Mouse (Mus musculus): ENCODE measurements around the gene Tnfrsf13b.
"Not testable (repeated sequence)": the region's sequence is repeated elsewhere in the genome, so short reads cannot be mapped to it uniquely, and the experiment has no call there.

Gene Tnfrsf13b

DNA sequence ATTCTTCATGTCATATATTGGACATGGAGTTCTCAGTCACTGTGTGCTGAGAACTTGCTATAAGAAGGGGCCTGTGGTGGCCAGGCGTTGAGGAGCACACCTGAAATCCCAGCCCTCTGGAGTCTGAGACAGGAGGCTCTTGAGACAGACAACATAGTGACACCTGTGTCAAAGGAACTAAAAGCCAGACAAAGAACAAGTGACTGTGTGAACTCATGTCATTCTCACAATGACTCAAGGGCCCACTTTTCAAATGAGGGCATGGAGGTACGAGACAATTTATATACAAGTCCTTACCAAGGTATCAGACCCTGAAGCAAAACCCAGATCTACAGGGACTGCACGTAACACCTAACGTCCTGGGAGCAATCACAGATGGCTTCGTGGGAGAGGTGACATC, 585 bp upstream of the Tnfrsf13b start:
- in situ Hi-C loops (cut with MboI, MseI) = no loop called here

DNA sequence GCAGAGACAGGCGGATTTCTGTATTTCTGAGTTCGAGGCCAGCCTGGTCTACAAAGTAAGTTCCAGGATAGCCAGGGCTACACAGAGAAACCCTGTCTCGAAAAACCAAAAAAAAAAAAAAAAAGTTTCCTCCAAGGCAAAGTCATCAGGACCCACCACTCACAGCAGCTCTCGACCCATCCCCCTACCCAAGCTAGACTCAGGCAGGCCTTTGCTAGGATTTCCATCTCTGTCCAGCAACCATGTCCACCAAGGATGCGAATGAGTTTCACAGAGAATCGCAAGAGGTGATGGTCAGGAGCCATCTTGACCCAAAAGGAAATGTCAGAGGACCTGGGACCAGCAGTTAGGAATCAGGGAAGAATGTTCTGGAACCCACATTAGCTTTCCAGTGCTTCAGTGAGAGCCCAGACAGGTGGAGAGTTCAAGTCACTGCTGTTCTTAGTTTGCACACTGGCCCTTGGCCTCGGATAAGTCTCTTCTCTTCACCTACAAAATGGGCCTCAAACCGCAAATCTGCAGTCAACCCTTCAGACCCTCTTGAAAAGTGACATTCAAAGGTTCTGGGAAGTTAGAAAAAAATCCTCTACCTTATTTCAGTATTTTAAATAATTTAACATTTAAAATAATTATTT, 983 bp downstream of the Tnfrsf13b start:
- in situ Hi-C loops (cut with MboI, MseI) = no loop called here

DNA sequence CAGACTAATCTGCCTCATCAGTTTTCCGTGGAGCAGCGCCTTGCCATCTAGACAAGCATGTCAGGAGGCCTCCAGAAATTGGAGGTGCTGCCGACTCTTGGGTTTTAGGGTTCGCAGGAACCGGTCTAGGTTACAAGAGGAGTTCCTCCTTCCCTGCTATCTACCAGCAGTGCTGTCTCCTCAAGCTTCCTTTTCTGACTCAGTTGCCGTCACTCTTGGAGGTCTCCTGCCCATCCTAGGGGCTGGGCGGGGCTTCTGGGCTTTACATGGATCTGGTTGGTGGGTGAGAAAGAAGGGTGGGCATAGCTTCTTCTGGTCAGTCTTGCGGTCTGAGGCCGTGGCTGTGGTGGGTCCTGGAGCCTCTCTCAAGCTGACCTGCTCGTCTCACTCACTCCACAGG, 2.8 kb downstream of the Tnfrsf13b start:
- in situ Hi-C loops (cut with MboI, MseI) = no loop called here

DNA sequence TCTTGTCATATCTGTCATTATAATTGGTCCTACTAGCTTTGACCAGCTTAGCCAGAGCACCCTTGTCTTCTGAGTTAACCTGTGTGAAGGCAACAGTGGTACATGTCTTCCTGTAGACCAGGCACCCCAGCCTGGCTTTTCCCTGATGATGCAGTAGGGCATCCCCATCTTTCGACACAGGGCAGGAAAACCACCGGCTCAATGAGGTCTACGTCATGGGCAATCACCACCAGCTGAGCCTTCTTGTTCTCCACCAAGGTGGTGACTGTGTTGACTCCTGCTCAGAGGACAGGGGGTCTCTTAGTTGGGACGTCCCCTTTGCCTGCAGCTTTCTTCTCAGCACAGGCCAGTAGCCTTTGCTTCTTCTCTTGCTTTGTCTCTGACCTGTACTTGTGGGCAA, 4.1 kb downstream of the Tnfrsf13b start:
- in situ Hi-C loops (cut with MboI, MseI) = not testable (repeated sequence)

DNA sequence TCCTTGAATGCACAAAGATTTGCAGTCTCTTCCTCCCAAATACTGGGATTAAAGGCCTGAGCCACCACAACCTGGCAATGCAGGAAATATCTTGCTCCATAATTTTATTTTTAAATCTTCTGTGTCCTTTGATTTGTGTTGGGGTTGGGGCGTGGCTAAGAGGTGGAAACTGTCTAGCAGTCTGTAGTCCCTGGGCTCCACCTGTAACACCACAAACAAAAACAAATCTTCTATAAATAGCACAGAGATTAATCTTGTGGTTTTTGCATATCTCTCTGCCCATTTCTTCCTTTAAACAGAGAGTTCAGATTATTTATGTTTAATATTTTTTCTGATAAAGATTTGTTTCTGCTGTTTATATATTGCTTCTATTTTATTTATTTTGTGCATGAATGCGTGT, 6.4 kb downstream of the Tnfrsf13b start:
- in situ Hi-C loops (cut with MboI, MseI) = no loop called here

DNA sequence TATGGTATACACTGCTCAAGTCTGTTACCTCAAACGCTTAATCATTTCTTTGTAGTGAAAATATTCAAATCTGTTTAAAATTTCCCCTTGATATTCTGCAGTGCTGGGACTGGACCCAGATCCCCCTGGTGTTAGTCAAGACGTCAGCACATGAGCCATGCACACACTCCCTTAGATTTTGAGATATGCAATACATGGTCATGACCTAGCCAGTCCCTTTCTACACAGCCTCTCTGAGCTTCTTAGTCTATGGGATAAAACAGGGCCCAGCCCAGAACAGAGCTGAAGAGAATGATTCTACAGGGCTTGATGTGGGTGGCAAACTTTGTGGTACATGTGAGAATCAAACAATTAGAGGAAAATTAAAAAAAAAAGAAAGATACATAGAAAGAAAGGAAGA, 15.1 kb downstream of the Tnfrsf13b start:
- in situ Hi-C loops (cut with MboI, MseI) = no loop called here

DNA sequence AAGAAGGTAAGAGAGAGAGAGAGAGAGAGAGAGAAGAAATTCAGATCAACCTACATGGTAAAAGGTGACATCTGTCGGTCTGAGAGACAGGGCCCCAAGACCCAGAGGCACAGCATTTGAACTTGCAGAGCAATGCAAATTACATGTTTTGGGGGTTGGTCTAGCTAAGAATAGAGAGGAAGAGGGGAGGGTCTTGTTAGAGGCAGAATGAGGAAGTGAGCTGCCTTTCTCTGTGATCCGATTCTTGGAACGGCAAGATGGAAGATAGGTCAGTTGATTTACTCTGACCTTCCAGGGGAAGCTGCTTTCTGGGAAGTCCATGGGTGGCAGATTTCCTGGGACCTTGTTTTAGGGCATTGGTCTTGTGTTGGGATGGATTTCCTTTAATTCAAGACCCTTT, 15.7 kb downstream of the Tnfrsf13b start:
- in situ Hi-C loops (cut with MboI, MseI) = no loop called here

DNA sequence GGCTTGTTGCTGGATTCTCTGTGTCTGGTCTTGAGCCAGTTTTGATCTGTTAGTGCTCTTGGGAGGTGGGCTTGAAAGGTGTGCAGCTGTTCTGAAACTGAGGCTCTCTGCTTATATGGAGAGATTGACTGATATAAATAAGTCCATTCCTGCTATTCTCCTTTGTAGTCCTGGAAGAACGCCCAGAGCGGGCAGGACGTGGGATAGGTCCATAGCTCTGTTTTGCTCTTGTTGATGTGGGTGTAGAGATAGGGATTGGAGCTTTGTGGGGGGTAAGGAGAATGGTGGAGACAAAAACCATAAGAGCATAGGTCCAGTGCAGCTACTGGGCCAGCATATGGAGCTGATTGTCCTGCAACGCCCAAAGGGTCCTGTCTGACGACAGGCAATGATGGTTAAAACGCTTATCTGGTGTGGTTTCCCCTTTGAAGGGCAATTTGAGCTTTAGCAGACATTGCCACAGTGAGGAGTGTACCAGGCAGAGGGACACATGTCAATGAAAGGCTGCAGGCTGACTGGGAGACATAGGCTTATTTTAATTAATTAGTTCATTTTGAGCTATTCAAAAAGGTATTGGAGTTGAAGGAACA, 16.5 kb downstream of the Tnfrsf13b start:
- in situ Hi-C loops (cut with MboI, MseI) = no loop called here

DNA sequence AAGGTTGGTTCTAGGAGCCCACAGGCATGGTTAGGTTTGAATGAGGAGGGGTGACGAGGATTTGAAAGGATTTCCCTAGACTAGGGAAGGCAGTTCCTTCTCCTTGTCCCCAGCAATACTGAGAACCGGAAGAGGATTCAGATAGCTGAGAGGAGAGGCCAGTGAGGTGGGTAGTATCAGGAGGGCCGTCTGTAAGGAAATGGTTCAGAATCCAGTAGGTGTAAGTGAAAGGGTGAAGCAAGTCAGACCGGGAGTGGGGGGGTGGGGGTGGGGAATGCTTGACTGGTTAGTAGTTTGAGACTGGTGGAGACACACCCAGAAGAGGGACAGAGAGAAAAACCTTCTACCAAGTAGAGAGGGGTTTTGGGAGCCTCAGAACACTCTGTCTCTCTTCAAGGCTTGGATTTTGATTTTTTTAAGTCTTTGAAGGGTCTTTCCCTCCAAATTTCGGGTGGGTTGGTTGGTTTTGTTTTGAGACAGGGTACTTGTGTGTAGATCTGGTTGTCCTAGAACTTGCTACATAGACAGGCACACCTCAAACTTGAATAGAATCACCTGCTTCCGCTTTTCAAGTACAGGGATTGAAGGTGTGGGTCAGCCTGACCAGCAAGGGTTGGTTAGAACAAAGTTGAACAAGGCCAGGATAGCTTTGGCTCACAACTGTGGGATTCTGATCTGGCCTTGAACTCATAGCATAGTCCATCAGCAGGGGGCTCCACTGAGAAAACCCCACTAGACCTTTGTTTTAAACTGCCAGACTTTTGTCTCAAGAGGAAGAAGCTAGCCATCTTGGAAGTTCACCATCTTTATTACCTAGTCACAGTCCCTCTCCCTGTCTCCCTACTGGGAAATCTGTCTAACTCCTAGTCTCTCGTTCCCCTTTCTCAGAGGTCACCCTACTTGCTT, 17.3 kb downstream of the Tnfrsf13b start:
- in situ Hi-C loops (cut with MboI, MseI) = no loop called here

DNA sequence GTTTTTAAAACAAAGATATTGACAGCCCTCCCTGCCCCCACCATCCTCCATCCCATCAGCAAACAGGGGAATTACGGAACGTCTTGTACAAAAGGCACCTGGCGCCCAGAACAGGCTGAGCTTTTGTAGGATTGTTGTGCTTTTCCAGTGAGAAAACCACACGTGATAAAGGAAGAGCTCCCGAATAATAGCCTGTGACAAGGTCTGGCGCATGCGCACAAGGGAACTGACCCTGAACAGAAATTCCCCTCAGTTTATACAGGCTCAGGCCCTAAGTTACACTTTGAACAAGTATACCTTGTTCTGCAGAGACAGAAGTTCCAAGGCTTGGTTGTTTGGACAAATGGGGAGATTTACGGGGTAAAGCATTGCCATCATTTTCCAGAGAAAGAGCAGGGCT, 19.0 kb downstream of the Tnfrsf13b start:
- in situ Hi-C loops (cut with MboI, MseI) = no loop called here

DNA sequence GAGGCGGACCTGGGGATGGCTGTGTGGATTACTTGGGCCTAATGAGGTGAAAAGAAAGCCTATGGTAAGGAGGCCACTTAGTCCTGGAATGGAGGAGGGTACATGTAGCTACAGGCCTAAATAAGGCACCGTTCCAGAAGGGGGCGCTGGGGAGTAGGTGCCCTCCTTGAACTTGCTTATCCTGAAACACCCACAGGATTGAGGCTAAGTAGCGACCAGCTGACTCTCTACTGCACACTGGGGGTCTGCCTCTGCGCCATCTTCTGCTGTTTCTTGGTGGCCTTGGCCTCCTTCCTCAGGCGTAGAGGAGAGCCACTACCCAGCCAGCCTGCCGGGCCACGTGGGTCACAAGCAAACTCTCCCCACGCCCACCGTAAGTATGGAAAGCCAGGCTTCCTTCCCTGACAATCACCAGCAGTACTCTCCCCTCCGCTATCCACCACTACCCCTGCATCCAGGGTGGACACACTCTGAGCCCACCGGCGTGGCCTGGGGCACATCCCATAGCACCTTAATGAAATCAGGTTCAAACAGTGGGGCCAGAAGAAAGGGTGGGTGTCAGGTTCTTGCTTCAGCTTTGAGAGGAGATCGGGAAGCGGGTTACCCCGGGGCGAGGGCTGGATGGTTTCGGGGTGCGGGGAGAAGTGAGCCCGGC, 20.2 kb downstream of the Tnfrsf13b start:
- in situ Hi-C loops (cut with MboI, MseI) = no loop called here

DNA sequence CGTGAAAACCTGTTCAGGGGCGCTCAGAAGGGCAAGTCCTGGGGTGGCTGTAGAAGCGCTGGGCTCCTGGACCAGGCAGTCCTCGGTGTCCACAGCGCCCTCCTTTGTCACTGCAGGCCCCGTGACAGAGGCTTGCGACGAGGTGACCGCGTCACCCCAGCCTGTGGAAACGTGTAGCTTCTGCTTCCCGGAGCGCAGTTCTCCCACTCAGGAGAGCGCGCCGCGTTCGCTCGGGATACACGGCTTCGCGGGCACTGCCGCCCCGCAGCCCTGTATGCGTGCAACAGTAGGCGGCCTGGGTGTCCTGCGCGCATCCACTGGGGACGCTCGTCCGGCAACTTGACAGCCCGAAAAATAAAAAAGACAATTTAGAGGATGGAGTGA, 20.7 kb downstream of the Tnfrsf13b start:
- in situ Hi-C loops (cut with MboI, MseI) = no loop called here

DNA sequence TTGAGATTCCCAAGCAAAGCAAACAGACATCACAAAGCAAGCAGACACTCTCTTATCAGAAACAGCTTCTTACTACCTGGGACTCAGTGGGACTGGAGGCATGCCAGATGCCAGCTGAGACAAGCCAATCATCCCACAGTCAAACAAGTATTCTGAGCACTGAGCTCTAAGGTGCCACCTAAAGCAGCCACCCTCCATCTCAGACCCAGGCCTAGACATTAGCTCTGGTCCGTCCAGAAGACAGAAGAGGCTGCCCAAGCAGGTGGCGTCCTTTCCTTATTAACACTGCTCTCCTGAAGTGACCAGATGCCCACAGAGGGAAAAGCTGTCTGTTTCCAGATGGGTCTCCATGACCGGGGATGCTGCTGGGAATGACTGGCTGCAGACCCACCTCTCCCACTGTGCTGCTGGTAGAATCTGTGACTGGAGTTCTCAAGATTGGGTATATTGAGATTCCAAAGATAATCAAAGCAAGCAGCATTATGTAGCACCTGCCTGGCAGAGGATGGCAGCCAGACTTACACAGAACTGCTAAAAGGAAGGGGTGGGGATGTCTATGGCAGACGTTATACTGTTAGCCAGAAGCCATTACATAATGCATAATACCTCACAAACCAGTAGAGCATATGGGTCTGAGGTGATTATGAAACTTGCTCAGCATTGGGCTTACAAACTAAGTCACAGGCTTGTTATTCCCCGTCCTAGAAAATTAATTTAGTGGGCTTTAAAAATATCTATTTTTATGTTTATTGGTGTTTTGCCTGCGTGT, 23.9 kb downstream of the Tnfrsf13b start:
- in situ Hi-C loops (cut with MboI, MseI) = loop anchor here (10.0 kb wide), 1 partner anchor 206 kb away; no protein-coding TSS in a partner anchor

DNA sequence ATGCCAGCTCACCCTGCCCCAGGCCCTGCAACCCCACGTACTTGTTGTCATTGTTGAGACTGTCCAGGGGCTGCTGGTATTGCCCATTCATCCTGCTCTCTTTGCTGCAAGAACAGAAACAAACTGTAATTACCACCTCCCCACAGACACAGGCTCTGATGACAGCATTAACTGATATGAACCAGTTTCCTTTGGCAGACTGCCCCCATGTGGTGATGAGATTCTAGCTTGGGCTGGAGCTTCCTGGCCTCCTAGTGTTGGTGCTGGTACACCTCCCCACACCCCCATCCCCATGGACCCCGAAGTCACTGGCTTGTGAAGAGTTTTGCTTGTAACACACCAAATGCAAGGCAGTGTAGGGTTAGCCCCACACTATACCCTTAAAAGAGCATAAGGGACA, 29.2 kb downstream of the Tnfrsf13b start:
- in situ Hi-C loops (cut with MboI, MseI) = loop anchor here (5.0 to 10.0 kb wide), 2 partner anchors 48 to 211 kb away; no protein-coding TSS in a partner anchor

DNA sequence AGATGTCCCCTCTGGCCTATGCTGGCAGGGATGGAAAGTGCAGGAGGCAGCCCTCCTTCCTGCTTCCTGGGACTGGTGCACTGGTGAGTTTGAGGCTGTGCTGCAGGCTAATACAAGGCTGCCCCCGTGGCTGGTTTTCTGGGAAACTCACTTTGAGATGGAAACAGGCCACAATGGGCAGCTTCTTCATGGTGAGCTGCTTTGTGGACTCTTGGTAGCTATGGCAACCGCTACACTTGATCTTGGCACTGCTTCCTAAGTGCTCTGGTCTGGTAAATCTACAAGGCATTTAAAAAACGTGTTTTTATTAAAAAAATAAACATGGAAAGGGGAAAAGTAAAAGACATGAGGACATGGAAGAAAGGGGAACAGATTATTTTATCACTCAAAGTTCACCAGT, 31.6 kb downstream of the Tnfrsf13b start:
- in situ Hi-C loops (cut with MboI, MseI) = loop anchor here (5.0 to 10.0 kb wide), 2 partner anchors 51 to 213 kb away; no protein-coding TSS in a partner anchor

DNA sequence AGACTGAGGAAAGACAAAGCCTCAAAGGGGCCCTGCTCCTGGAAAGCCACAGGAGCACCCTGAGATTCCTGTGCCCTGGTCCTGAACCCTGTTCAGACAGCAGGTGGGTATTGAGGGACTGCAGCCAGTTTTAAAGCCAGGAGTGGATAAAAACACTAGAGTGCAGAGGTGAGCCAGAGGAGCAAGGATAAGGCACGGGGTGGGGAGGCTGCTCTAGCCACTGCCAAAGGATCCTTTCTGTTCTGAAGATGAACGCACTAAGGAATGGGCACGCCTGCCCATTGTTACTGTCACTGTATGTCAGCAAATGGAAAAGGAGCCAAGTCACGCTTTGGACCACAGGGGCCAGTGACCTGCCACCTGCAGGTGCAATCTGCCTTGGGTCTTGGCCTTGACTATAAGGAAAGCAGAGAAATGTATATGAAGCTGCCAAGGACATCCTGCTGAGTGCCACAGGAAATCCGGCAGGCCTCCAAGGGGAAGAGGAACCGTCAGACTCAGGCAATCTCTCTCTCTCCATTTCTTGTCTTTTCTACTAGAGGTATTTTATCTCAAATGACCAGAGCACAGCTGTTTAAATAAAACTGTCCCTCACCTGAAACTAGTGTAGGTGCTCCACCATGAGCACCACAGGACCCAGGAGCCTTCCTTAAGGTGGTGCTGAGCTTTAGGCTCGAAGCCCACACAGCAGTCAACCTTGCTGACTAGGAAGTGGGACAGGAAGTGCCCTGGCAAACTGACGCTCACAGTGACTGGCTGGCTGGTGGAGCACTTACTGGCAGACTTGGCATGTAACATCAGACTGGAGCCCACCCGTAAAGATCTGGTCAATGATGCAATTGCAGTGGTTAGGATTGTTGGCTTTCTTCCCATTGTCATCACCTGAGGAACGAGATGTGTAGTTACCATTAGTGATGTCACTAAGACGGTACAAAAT, 33.5 kb downstream of the Tnfrsf13b start:
- in situ Hi-C loops (cut with MboI, MseI) = loop anchor here (5.0 to 10.0 kb wide), 2 partner anchors 53 to 215 kb away; no protein-coding TSS in a partner anchor

DNA sequence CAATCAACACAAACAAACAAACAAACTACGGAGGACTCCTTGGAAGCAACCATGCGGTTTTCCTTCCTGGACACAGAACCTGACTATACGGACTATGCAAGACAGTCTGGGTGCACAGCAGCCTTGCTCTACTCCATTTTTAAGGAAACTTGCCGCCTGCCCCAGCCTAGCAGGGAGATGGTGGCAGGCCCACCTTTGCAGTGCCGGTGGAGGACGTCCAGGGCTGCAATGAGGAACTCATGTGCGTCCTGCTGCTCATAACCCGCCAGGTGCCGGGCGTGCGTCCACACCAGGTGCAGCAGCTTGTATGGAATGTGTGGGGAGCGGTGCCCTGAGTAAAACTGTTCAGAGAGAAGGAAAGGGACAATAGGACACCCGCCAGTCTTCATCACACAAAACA, 34.6 kb downstream of the Tnfrsf13b start:
- in situ Hi-C loops (cut with MboI, MseI) = no loop called here

DNA sequence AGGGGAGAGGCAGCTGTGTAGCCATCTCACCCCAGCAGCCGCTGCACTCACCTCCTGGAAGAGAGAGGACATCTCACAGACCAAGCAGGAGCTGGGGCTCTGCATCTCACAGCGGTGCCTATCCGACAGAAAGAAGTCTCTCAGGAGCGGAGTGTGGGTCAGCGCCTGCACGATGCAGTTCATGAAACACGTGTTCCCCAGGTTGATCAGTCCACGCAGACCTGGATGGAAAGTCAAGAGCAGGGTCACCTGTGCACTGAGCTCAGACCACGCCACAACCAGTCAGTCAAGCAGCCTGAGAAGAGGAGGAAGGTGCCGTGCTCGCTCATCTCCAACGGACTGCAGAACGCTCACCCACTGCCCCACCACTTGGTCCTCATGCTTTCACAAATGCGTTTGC, 36.2 kb downstream of the Tnfrsf13b start:
- in situ Hi-C loops (cut with MboI, MseI) = no loop called here

DNA sequence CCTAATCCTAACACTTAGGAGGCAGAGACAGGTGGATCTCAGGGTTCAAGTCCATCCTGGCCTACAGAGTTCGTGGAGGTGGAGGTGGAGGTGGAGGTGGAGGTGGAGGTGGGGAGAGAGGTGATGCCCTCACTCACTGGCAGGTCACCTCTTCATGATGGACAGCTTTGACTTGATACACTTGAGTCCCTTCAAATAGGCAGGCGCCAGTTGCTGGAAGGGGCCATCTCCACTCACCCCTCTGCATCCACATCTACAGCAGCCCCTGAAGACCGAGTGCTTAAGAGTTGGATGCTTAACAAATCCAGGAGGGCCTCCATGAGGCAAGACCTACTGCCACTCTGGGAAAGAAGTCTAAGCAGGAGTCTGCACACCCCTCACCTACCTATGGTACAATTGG, 36.8 kb downstream of the Tnfrsf13b start:
- in situ Hi-C loops (cut with MboI, MseI) = no loop called here

DNA sequence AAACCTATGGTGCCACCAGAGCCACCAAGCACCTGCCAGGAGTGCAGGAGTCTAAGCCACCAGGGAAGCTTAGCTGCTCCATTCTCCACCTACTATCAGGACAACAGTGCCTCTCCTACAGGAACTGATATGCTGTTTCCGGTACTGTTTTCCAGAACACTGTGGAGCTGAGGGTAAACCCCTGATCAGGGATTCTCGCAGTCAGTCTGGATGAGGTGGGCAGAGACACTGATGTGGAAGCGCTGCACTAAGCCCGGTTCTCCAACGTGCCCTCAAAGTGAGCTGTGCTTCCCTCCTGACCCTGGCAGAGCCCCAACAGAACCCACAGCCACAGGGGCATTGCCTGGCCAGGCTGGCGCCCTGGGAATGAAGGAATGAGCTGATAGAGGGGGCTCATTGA, 37.8 kb downstream of the Tnfrsf13b start:
- in situ Hi-C loops (cut with MboI, MseI) = no loop called here
